Mouse (Mus musculus) neural tube, embryonic 15.5 days (tissue): ENCODE measurements at regions not wholly inside any gene's neighbourhood (a gene's known extent, or its start where the extent isn't known, plus 50 kb on each side); places are given as distances from the start of the nearest gene placed in this dataset.

Experiments used
- ATAC-seq: fragments of 200-750 bp; cut with Nextera tagmentation; 2 replicates; pipeline ENCODE4 v1.8.0; 2017; ENCODE audit warnings: mild to moderate bottlenecking, moderate TSS enrichment, moderate library complexity; ENCODE audit not compliant: low FRiP score
- H3K27ac ChIP-seq: fragments of 300-500 bp; sonication (generic); replicated peaks from 2 replicates; pipeline ENCODE4 v1.5.1; 2015; ENCODE audit warnings: mild to moderate bottlenecking, inconsistent platforms
- H3K27me3 ChIP-seq: fragments of 300-500 bp; sonication (generic); replicated peaks from 2 replicates; pipeline ENCODE4 v1.6.1; 2015; ENCODE audit warnings: inconsistent platforms
- H3K36me3 ChIP-seq: fragments of 300-500 bp; sonication (generic); 2 replicates; pipeline ENCODE4 v1.6.1; 2015; ENCODE audit warnings: inconsistent platforms
- H3K4me1 ChIP-seq: fragments of 300-500 bp; sonication (generic); 2 replicates; pipeline ENCODE4 v1.6.1; 2015; ENCODE audit warnings: inconsistent platforms
- H3K4me2 ChIP-seq: fragments of 300-500 bp; sonication (generic); 2 replicates; pipeline ENCODE4 v1.6.1; 2015; ENCODE audit warnings: inconsistent platforms, mild to moderate bottlenecking, moderate library complexity
- H3K4me3 ChIP-seq: fragments of 300-500 bp; sonication (generic); replicated peaks from 2 replicates; pipeline ENCODE4 v1.5.1; 2015; ENCODE audit warnings: mild to moderate bottlenecking, inconsistent platforms
- H3K9ac ChIP-seq: fragments of 300-500 bp; sonication (generic); replicated peaks from 2 replicates; pipeline ENCODE4 v1.6.1; 2015; ENCODE audit warnings: mild to moderate bottlenecking, inconsistent platforms
- H3K9me3 ChIP-seq: fragments of 300-500 bp; sonication (generic); replicated peaks from 2 replicates; pipeline ENCODE4 v1.6.1; 2016; ENCODE audit warnings: inconsistent platforms
- WGBS: fragments of 180-500 bp; shearing (Covaris S2); methylation state at CpG from one replicate; pipeline ENCODE4 v1.1.7; 2015; ENCODE audit warnings: mixed read lengths; 5-methylcytosine and 5-hydroxymethylcytosine counted together

DNA sequence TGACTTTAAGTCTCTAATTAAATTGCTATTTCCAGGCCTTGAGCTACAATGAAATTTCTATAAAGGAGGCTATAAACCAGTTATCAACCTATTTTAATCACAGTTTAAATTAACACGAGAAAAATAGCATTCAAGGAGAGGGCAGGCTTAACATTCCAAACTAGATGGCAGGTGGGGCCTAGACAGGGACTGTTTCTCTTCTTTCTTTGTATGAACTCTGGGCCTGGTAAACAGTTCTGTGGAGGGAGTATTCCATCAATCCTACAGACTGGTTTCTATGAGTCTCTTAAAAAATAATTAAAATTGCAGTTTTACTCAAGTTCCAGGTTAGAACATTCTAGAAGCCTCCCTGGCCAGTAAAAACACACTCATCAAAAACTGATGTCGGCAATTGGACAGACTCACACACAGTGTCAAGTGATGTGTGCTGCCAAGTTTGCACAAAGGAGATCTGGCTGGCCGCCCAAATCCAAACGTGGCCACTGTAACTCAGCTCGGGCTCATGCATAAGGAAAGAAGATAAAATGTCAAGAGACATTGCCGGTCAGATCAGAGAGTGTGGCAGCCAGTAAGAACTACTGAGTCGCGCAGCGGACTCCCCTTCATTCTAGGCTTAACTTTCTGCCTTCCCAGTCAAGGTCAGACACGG is 206.5 kb upstream of the Sash1 start:
- Histone ChIP-seq H3K4me2 (no peak overlapping the region), H3K36me3 (no peaks in the 10 kb centered on the region), H3K27me3 (no peaks in the 10 kb centered on the region), H3K27ac (no peak overlapping the region), H3K9ac (no peak overlapping the region), H3K4me3 (no peak overlapping the region), H3K9me3 (no peaks in the 10 kb centered on the region), H3K4me1 (no peaks in the 10 kb centered on the region)
- ATAC-seq: no peak
- 58% methylated on average over 10 of the region's 10 CpGs for WGBS

DNA sequence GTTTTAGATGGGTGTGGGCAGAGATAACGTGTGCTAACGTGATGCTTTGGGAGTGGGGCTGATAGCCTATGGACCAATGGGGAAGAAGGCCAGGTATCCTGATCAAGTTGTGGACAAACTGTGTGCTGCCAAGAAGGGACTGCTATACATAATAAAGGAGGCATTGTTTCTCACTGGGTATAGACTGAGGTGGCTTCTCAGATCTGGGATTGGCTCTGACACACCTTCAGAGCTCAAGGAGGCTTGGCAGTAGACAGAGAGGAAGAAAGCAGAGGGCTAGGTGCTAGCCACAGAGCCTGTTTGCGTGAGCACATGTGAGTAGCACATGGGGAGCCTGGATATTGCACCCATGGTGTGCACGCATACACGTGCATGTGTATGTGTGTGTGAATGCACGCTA is 205.1 kb upstream of the Sash1 start:
- Histone ChIP-seq H3K9me3 (no peaks in the 10 kb centered on the region), H3K36me3 (no peaks in the 10 kb centered on the region), H3K9ac (no peak overlapping the region), H3K27me3 (no peaks in the 10 kb centered on the region), H3K4me1 (no peaks in the 10 kb centered on the region), H3K4me2 (no peak overlapping the region), H3K4me3 (no peak overlapping the region), H3K27ac (no peak overlapping the region)
- 93% methylated on average over 6 of the region's 6 CpGs for WGBS
- no peak for ATAC-seq

DNA sequence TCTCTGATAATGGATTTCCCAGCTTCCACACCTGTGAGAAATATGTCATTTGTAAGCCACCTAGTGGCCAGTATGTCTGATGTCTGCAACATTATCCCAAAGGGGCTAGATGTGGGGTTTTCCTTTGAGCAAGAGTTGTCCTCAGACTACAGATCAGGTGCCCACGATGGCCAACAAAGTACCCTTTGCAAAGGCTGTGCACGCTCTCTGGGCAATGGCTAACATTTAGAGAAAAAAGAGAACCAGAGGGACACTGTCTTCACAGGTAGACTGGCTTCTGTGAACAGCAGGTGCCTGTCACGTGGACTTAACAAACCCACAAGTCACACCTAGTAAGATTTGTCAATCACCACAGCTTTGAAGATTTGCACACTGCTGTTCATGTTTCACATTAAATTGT is 202.0 kb upstream of the Sash1 start:
- H3K4me3 ChIP-seq: no peak overlapping the region
- H3K36me3 ChIP-seq: no peaks in the 10 kb centered on the region
- H3K9me3 ChIP-seq: no peaks in the 10 kb centered on the region
- no peaks in the 10 kb centered on the region for H3K27me3 ChIP-seq
- no peak overlapping the region for H3K4me2 ChIP-seq
- no peak overlapping the region for H3K9ac ChIP-seq
- ATAC-seq: no peak
- no peaks in the 10 kb centered on the region for H3K4me1 ChIP-seq
- no peak overlapping the region for H3K27ac ChIP-seq
- WGBS: 89% methylated on average over 3 of the region's 3 CpGs

DNA sequence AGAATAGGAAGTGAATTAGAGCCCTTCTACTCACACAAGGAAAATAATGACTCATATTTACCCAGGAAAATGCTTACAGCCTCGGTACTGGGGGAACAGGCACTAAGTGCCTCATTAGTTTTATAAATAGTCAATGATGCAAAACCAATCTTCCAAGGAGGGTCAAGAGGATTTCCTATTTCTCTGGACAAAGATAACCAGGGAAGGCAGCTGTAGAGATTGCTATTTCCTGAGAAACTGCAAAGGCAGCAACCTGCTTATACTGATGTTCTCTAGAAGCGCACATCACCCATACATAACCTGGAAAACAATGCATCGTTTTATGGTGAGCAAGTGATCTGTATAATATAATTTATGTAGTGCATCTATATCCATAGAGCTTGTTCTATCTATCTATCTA is 201.3 kb upstream of the Sash1 start:
- Histone ChIP-seq H3K4me3 (no peak overlapping the region), H3K27ac (no peak overlapping the region), H3K9ac (no peak overlapping the region), H3K4me1 (no peaks in the 10 kb centered on the region), H3K27me3 (no peaks in the 10 kb centered on the region), H3K4me2 (no peak overlapping the region), H3K36me3 (no peaks in the 10 kb centered on the region), H3K9me3 (no peaks in the 10 kb centered on the region)
- WGBS: 72% methylated on average over 3 of the region's 3 CpGs
- ATAC-seq: no peak

- Histone ChIP-seq H3K4me1 (no peaks in the 10 kb centered on the region), H3K4me2 (no peak overlapping the region), H3K36me3 (no peaks in the 10 kb centered on the region), H3K9ac (no peak overlapping the region), H3K27ac (no peak overlapping the region), H3K9me3 (no peaks in the 10 kb centered on the region), H3K27me3 (no peaks in the 10 kb centered on the region), H3K4me3 (no peak overlapping the region)
- no peak for ATAC-seq
- WGBS: 87% methylated on average over 2 of the region's 2 CpGs
These were observed 200.8 kb upstream of the Sash1 start for GRCm38 (mm10) chr10:9086666-9087065.

GRCm38 (mm10) chr10:9085441-9085840 is 199.6 kb upstream of the Sash1 start:
- H3K27ac ChIP-seq: no peak overlapping the region
- ATAC-seq: no peak
- no peak overlapping the region for H3K4me3 ChIP-seq
- H3K4me1 ChIP-seq: no peaks in the 10 kb centered on the region
- H3K9me3 ChIP-seq: no peaks in the 10 kb centered on the region
- no peak overlapping the region for H3K9ac ChIP-seq
- 47% methylated on average over 7 of the region's 7 CpGs for WGBS
- no peak overlapping the region for H3K4me2 ChIP-seq
- no peaks in the 10 kb centered on the region for H3K27me3 ChIP-seq
- H3K36me3 ChIP-seq: no peaks in the 10 kb centered on the region

- H3K27me3 ChIP-seq: no peaks in the 10 kb centered on the region
- H3K4me3 ChIP-seq: no peak overlapping the region
- no peaks in the 10 kb centered on the region for H3K36me3 ChIP-seq
- H3K9me3 ChIP-seq: no peaks in the 10 kb centered on the region
- no peak overlapping the region for H3K9ac ChIP-seq
- no peak overlapping the region for H3K27ac ChIP-seq
- no peaks in the 10 kb centered on the region for H3K4me1 ChIP-seq
- WGBS: 92% methylated on average over 2 of the region's 2 CpGs
- ATAC-seq: no peak
- H3K4me2 ChIP-seq: no peak overlapping the region
These were observed 189.0 kb upstream of the Sash1 start for GRCm38 (mm10) chr10:9074916-9075315.

DNA sequence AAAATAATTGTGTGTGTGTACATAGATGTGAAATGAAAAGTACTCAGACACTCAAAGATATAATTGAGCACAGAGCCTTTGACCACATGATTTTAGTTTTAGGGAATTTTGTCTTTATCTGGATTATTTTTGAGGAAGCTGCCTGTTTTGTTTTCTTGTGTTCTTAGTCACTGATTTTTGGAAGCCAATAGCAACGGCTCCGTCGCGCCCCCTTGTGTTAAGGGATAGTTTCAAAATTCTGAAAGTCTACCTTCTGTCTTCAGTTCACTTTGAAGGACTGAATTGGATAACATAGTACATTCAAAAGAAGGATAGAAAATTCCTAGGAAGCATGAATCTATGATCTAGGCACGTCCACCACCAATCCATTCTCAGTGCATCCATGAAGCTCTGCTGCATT is 185.8 kb upstream of the Sash1 start:
- Histone ChIP-seq H3K4me1 (no peaks in the 10 kb centered on the region), H3K36me3 (no peaks in the 10 kb centered on the region), H3K9ac (no peak overlapping the region), H3K4me3 (no peak overlapping the region), H3K27ac (no peak overlapping the region), H3K9me3 (no peaks in the 10 kb centered on the region), H3K27me3 (no peaks in the 10 kb centered on the region), H3K4me2 (no peak overlapping the region)
- 17% methylated on average over 5 of the region's 5 CpGs for WGBS
- ATAC-seq: no peak

GRCm38 (mm10) chr10:9069608-9070190 is 183.8 kb upstream of the Sash1 start:
- Histone ChIP-seq H3K27me3 (no peaks in the 10 kb centered on the region), H3K9ac (no peak overlapping the region), H3K4me1 (no peaks in the 10 kb centered on the region), H3K4me3 (no peak overlapping the region), H3K9me3 (no peaks in the 10 kb centered on the region), H3K36me3 (no peaks in the 10 kb centered on the region), H3K27ac (no peak overlapping the region), H3K4me2 (no peak overlapping the region)
- WGBS: 74% methylated on average over 13 of the region's 13 CpGs
- ATAC-seq: no peak

GRCm38 (mm10) chr10:9066566-9066965 is 180.7 kb upstream of the Sash1 start:
- Histone ChIP-seq H3K9me3 (no peaks in the 10 kb centered on the region), H3K4me2 (no peak overlapping the region), H3K4me1 (no peaks in the 10 kb centered on the region), H3K36me3 (no peaks in the 10 kb centered on the region), H3K27ac (no peak overlapping the region), H3K9ac (no peak overlapping the region), H3K4me3 (no peak overlapping the region), H3K27me3 (no peaks in the 10 kb centered on the region)
- WGBS: 79% methylated on average over 3 of the region's 3 CpGs
- ATAC-seq: no peak

GRCm38 (mm10) chr10:9061979-9062378 is 176.1 kb upstream of the Sash1 start:
- no peaks in the 10 kb centered on the region for H3K27me3 ChIP-seq
- H3K36me3 ChIP-seq: no peaks in the 10 kb centered on the region
- no peaks in the 10 kb centered on the region for H3K4me1 ChIP-seq
- no peak overlapping the region for H3K4me3 ChIP-seq
- H3K4me2 ChIP-seq: no peak overlapping the region
- no peak overlapping the region for H3K9ac ChIP-seq
- no peaks in the 10 kb centered on the region for H3K9me3 ChIP-seq
- 75% methylated on average over 3 of the region's 3 CpGs for WGBS
- H3K27ac ChIP-seq: no peak overlapping the region
- no peak for ATAC-seq

DNA sequence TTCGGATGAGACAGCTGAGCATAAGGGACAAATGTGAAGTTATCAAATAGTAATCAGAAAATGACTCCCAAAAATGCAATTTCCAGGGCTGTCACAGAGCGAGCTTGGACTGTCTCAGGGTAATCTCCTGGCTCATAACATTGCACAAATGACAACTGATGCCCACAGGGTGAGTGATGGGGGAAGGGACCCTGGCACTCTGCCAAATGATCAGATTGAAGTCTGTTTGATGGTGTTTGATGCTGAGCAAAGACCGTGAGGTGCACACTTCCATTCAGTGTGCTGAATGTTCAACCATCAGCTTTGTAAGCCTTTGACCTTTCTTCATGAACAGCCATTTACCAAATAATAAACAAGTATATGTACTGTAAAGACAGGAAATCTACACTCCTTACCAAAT is 169.4 kb upstream of the Sash1 start:
- 46% methylated on average over 3 of the region's 3 CpGs for WGBS

More for the DNA sequence above, 169.4 kb upstream of the Sash1 start:
- Histone ChIP-seq H3K9ac (no peak overlapping the region), H3K4me1 (no peaks in the 10 kb centered on the region), H3K4me2 (no peak overlapping the region), H3K36me3 (no peaks in the 10 kb centered on the region), H3K4me3 (no peak overlapping the region), H3K27ac (no peak overlapping the region), H3K27me3 (no peaks in the 10 kb centered on the region), H3K9me3 (no peaks in the 10 kb centered on the region)
- no peak for ATAC-seq
